Mouse (Mus musculus) liver, embryonic 15.5 days (tissue): ENCODE measurements around the gene Cers5. TPM values are rescaled to one million over a fixed set of nuclear protein-coding genes. Genes with fewer than 3 reads are reported as not detected.
"Not testable (repeated sequence)": the region's sequence is repeated elsewhere in the genome, so short reads cannot be mapped to it uniquely, and the experiment has no call there.

Experiments
- ATAC-seq: fragments of 200-750 bp; cut with Nextera tagmentation; 2 replicates; pipeline ENCODE4 v1.8.0; 2017; ENCODE audit warnings: moderate number of reproducible peaks, mild to moderate bottlenecking, moderate library complexity; ENCODE audit not compliant: insufficient read depth
- H3K27ac ChIP-seq: fragments of 300-500 bp; sonication (generic); replicated peaks from 2 replicates; pipeline ENCODE4 v1.5.1; 2015; ENCODE audit warnings: mild to moderate bottlenecking, inconsistent platforms
- H3K27me3 ChIP-seq: fragments of 300-500 bp; sonication (generic); 2 replicates; pipeline ENCODE4 v1.6.1; 2015; ENCODE audit warnings: mild to moderate bottlenecking, inconsistent platforms
- H3K36me3 ChIP-seq: fragments of 300-500 bp; sonication (generic); replicated peaks from 2 replicates; pipeline ENCODE4 v1.6.1; 2015; ENCODE audit warnings: moderate library complexity, mild to moderate bottlenecking, inconsistent platforms
- H3K4me1 ChIP-seq: fragments of 300-500 bp; sonication (generic); replicated peaks from 2 replicates; pipeline ENCODE4 v1.6.1; 2015; ENCODE audit warnings: inconsistent platforms
- H3K4me2 ChIP-seq: fragments of 300-500 bp; sonication (generic); 2 replicates; pipeline ENCODE4 v1.6.1; 2015; ENCODE audit warnings: moderate library complexity, mild to moderate bottlenecking, inconsistent platforms
- H3K4me3 ChIP-seq: fragments of 300-500 bp; sonication (generic); replicated peaks from 2 replicates; pipeline ENCODE4 v1.5.1; 2015; ENCODE audit warnings: mild to moderate bottlenecking, inconsistent platforms
- H3K9ac ChIP-seq: fragments of 300-500 bp; sonication (generic); 2 replicates; pipeline ENCODE4 v1.6.1; 2015; ENCODE audit warnings: moderate library complexity, mild to moderate bottlenecking, inconsistent platforms
- H3K9me3 ChIP-seq: fragments of 300-500 bp; sonication (generic); replicated peaks from 2 replicates; pipeline ENCODE4 v1.6.1; 2016; ENCODE audit warnings: inconsistent platforms
- WGBS: fragments of 180-500 bp; shearing (Covaris S2); methylation state at CpG from one replicate; pipeline ENCODE4 v1.1.7; 2015; ENCODE audit warnings: mixed read lengths; ENCODE audit not compliant: insufficient replicate concordance; 5-methylcytosine and 5-hydroxymethylcytosine counted together
- polyA plus RNA-seq: library from polyadenylated mRNA; unstranded; fragments of >200 nt; fragmentation: Nextera tagmentation; extraction: Ambion mirVana; gene quantifications from 2 replicates; pipeline ENCODE4 v1.2.1, GENCODE M21; 2015

Gene Cers5
- 8.1 and 9.5 TPM in 2 replicates for polyA plus RNA-seq

GRCm38 (mm10) chr15:99772881-99772924 is at the start of gene Cers5:
TSS of gene Cers5 (minus strand) at chr15:99772885.
- Histone ChIP-seq H3K27ac (peak within 1 kb of the TSS; percentile 41; the same call in 1 of the 2 replicates), H3K9ac (peak within 1 kb of the TSS; percentile 50), H3K27me3 (peaks cover 12% of the 10 kb centered on the region; the same call in 1 of the 2 replicates), H3K4me3 (peak within 1 kb of the TSS; percentile 67), H3K4me1 (peaks cover 19% of the 10 kb centered on the region), H3K4me2 (peak within 1 kb of the TSS; percentile 94)
- H3K36me3 ChIP-seq, ATAC-seq, H3K9me3 ChIP-seq: not testable (repeated sequence)

GRCm38 (mm10) chr15:99819621-99820279 is 47.1 kb upstream of the Cers5 start:
- ATAC-seq, result no peak
- H3K36me3 ChIP-seq, result peaks cover 4% of the 10 kb centered on the region; the same call in 1 of the 2 replicates
- peak overlapping the region; percentile 52 for H3K27ac ChIP-seq
- 24% methylated on average over 14 of the region's 14 CpGs for WGBS
- H3K4me2 ChIP-seq, result peak overlapping the region; percentile 43
- H3K4me1 ChIP-seq, result no peaks in the 10 kb centered on the region; the same call in 1 of the 2 replicates
- H3K4me3 ChIP-seq, result peak overlapping the region; percentile 42
- H3K27me3 ChIP-seq, result no peaks in the 10 kb centered on the region
- H3K9me3 ChIP-seq, result no peaks in the 10 kb centered on the region
- H3K9ac ChIP-seq, result no peak overlapping the region

GRCm38 (mm10) chr15:99819109-99819440 is 46.4 kb upstream of the Cers5 start:
- Histone ChIP-seq H3K4me2 (peak overlapping the region; percentile 43), H3K27ac (peak overlapping the region; percentile 52; the same call in 1 of the 2 replicates), H3K9ac (no peak overlapping the region), H3K27me3 (no peaks in the 10 kb centered on the region), H3K4me1 (no peaks in the 10 kb centered on the region; the same call in 1 of the 2 replicates), H3K36me3 (peaks cover 4% of the 10 kb centered on the region; the same call in 1 of the 2 replicates), H3K9me3 (no peaks in the 10 kb centered on the region), H3K4me3 (peak overlapping the region; percentile 42)
- 38% methylated on average over 6 of the region's 6 CpGs for WGBS
- no peak for ATAC-seq

GRCm38 (mm10) chr15:99818321-99819108 is 45.8 kb upstream of the Cers5 start:
- no peaks in the 10 kb centered on the region; the same call in 1 of the 2 replicates for H3K4me1 ChIP-seq
- no peak overlapping the region for H3K9ac ChIP-seq
- no peaks in the 10 kb centered on the region for H3K9me3 ChIP-seq
- peaks cover 4% of the 10 kb centered on the region; the same call in 1 of the 2 replicates for H3K36me3 ChIP-seq
- 42% methylated on average over 13 of the region's 13 CpGs for WGBS
- ATAC-seq, result no peak
- peak overlapping the region; percentile 42 for H3K4me3 ChIP-seq
- H3K27me3 ChIP-seq, result no peaks in the 10 kb centered on the region
- H3K27ac ChIP-seq, result peak overlapping the region; percentile 52; the same call in 1 of the 2 replicates
- peak overlapping the region; percentile 43; the same call in 1 of the 2 replicates for H3K4me2 ChIP-seq

GRCm38 (mm10) chr15:99817343-99818235 is 44.9 kb upstream of the Cers5 start:
- H3K36me3 ChIP-seq, result peaks cover 4% of the 10 kb centered on the region; the same call in 1 of the 2 replicates
- H3K4me2 ChIP-seq, result no peak overlapping the region
- no peak for ATAC-seq
- H3K27me3 ChIP-seq, result no peaks in the 10 kb centered on the region
- H3K9me3 ChIP-seq, result no peaks in the 10 kb centered on the region
- no peak overlapping the region for H3K4me3 ChIP-seq
- no peaks in the 10 kb centered on the region; the same call in 1 of the 2 replicates for H3K4me1 ChIP-seq
- WGBS, result 33% methylated on average over 8 of the region's 8 CpGs
- no peak overlapping the region for H3K9ac ChIP-seq
- no peak overlapping the region for H3K27ac ChIP-seq

GRCm38 (mm10) chr15:99815999-99816398 is 43.3 kb upstream of the Cers5 start:
- peaks cover 4% of the 10 kb centered on the region; the same call in 1 of the 2 replicates for H3K36me3 ChIP-seq
- ATAC-seq, result no peak
- 78% methylated on average over 4 of the region's 4 CpGs for WGBS
- no peak overlapping the region for H3K4me2 ChIP-seq
- H3K4me1 ChIP-seq, result no peaks in the 10 kb centered on the region; the same call in 1 of the 2 replicates
- H3K27me3 ChIP-seq, result no peaks in the 10 kb centered on the region
- no peak overlapping the region for H3K4me3 ChIP-seq
- H3K9ac ChIP-seq, result no peak overlapping the region
- no peak overlapping the region for H3K27ac ChIP-seq
- no peaks in the 10 kb centered on the region for H3K9me3 ChIP-seq

- no peaks in the 10 kb centered on the region for H3K27me3 ChIP-seq
- H3K36me3 ChIP-seq, result peaks cover 4% of the 10 kb centered on the region; the same call in 1 of the 2 replicates
- H3K4me2 ChIP-seq, result no peak overlapping the region
- no peak overlapping the region for H3K27ac ChIP-seq
- H3K9me3 ChIP-seq, result no peaks in the 10 kb centered on the region
- H3K9ac ChIP-seq, result no peak overlapping the region
- WGBS, result 75% methylated on average over 24 of the region's 24 CpGs
- H3K4me3 ChIP-seq, result no peak overlapping the region
- no peaks in the 10 kb centered on the region; the same call in 1 of the 2 replicates for H3K4me1 ChIP-seq
- ATAC-seq, result no peak
Measured at GRCm38 (mm10) chr15:99814554-99815260, 42.0 kb upstream of the Cers5 start.

- WGBS, result 75% methylated on average over 6 of the region's 6 CpGs
- H3K4me1 ChIP-seq, result no peaks in the 10 kb centered on the region
- ATAC-seq, result no peak
Measured at GRCm38 (mm10) chr15:99813639-99814038, 41.0 kb upstream of the Cers5 start.

GRCm38 (mm10) chr15:99812097-99812496 is 39.4 kb upstream of the Cers5 start:
- H3K27ac ChIP-seq, result no peak overlapping the region
- no peak overlapping the region for H3K4me3 ChIP-seq
- peaks cover 4% of the 10 kb centered on the region; the same call in 1 of the 2 replicates for H3K36me3 ChIP-seq
- no peak overlapping the region for H3K4me2 ChIP-seq
- no peak overlapping the region for H3K9ac ChIP-seq
- no peaks in the 10 kb centered on the region for H3K4me1 ChIP-seq
- ATAC-seq, result no peak
- no peaks in the 10 kb centered on the region for H3K9me3 ChIP-seq
- WGBS, result 55% methylated on average over 7 of the region's 7 CpGs
- H3K27me3 ChIP-seq, result no peaks in the 10 kb centered on the region

More at GRCm38 (mm10) chr15:99813639-99814038, 41.0 kb upstream of the Cers5 start:
- H3K9ac ChIP-seq, result no peak overlapping the region
- H3K4me2 ChIP-seq, result no peak overlapping the region
- H3K27me3 ChIP-seq, result no peaks in the 10 kb centered on the region
- H3K27ac ChIP-seq, result no peak overlapping the region
- no peak overlapping the region for H3K4me3 ChIP-seq
- H3K36me3 ChIP-seq, result peaks cover 4% of the 10 kb centered on the region; the same call in 1 of the 2 replicates
- no peaks in the 10 kb centered on the region for H3K9me3 ChIP-seq

GRCm38 (mm10) chr15:99807776-99808735 is 35.4 kb upstream of the Cers5 start:
- no peak overlapping the region for H3K4me2 ChIP-seq
- H3K4me3 ChIP-seq, result no peak overlapping the region
- no peak overlapping the region for H3K27ac ChIP-seq
- H3K9ac ChIP-seq, result no peak overlapping the region
- peaks cover 3% of the 10 kb centered on the region; the same call in 1 of the 2 replicates for H3K4me1 ChIP-seq
- H3K27me3 ChIP-seq, result no peaks in the 10 kb centered on the region
- peaks cover 5% of the 10 kb centered on the region; the same call in 1 of the 2 replicates for H3K36me3 ChIP-seq
- no peak for ATAC-seq
- H3K9me3 ChIP-seq, result no peaks in the 10 kb centered on the region
- WGBS, result 67% methylated on average over 21 of the region's 21 CpGs
